In genomic region chr2:91871225-91871624, GRCm38 (mm10) we compare ENCODE assay signal across 21 mouse cellular contexts. TPM values are rescaled to one million over a fixed set of nuclear protein-coding genes. Genes with fewer than 3 reads are reported as not detected.
DNase-seq lines count a peak whose midpoint lies in the region; ATAC-seq and TF ChIP-seq lines count a peak whose summit lies in the region.
"Had no signal": no experiment of that assay in that cellular context is flagged by ENCODE, and none has a peak within 500 bp of the region (broad histone marks: within the 10 kb centered on the region; RNA-seq: fewer than 3 reads in every experiment).

No protein-coding gene starts in this region.

- no peaks in the 10 kb centered on the region for H3K9me3 ChIP-seq in forebrain, embryonic 15.5 days
- H3K9me3 ChIP-seq in forebrain, embryonic 12.5 days, result no peaks in the 10 kb centered on the region
- no peaks in the 10 kb centered on the region for H3K9me3 ChIP-seq in midbrain, embryonic 14.5 days (ENCODE audit: control insufficient read depth, low read length)
- H3K9me3 ChIP-seq in midbrain, embryonic 10.5 days (replicated peaks), result no peaks in the 10 kb centered on the region
- H3K9me3 ChIP-seq in forebrain, postnatal 0 days (ENCODE audit: low read length), result no peaks in the 10 kb centered on the region
- H3K9me3 ChIP-seq: embryonic facial prominence, embryonic 12.5 days; heart, embryonic 10.5 days; intestine, embryonic 15.5 days; limb, embryonic 13.5 days; liver, embryonic 12.5 days; midbrain, embryonic 13.5 days had no signal

- peak overlapping the region; percentile 76 for H3K27ac ChIP-seq in forebrain, embryonic 15.5 days (replicated peaks)
- no peak overlapping the region for H3K27ac ChIP-seq in forebrain, embryonic 12.5 days
- 0 out of 2 replicates have a peak overlapping the region, but pooled peaks have one; percentile 32 for H3K27ac ChIP-seq in midbrain, embryonic 14.5 days (replicated peaks; ENCODE audit: low read depth, low read length)
- no peak overlapping the region for H3K27ac ChIP-seq in midbrain, embryonic 10.5 days (replicated peaks)
- peak overlapping the region; percentile 68 for H3K27ac ChIP-seq in forebrain, postnatal 0 days (ENCODE audit: low read depth, low read length)
- H3K27ac ChIP-seq in olfactory bulb, adult 2 months (ENCODE audit: insufficient read depth, low read depth, low read length), result peak overlapping the region; percentile 92; the same call in 1 of the 2 replicates
- H3K27ac ChIP-seq: embryonic facial prominence, embryonic 12.5 days; heart, embryonic 10.5 days; intestine, embryonic 15.5 days; limb, embryonic 13.5 days; liver, embryonic 12.5 days; midbrain, embryonic 13.5 days had no signal

- 48% methylated on average over 1 of the region's 1 CpGs for WGBS in forebrain, embryonic 15.5 days
- 80% methylated on average over 1 of the region's 1 CpGs for WGBS in forebrain, embryonic 12.5 days
- 70% methylated on average over 1 of the region's 1 CpGs for WGBS in midbrain, embryonic 14.5 days
- WGBS in midbrain, embryonic 10.5 days, result 85% methylated on average over 1 of the region's 1 CpGs
- WGBS in forebrain, postnatal 0 days, result 36% methylated on average over 1 of the region's 1 CpGs
- 16% methylated on average over 1 of the region's 1 CpGs for WGBS in olfactory bulb, adult 2 months

- no peak for ATAC-seq in forebrain, embryonic 15.5 days (replicated peaks)
- ATAC-seq in forebrain, embryonic 12.5 days (ENCODE audit: low FRiP score), result no peak
- ATAC-seq in midbrain, embryonic 14.5 days (ENCODE audit: low FRiP score, low TSS enrichment), result no peak
- peak; percentile 58; the same call in 1 of the 2 replicates for ATAC-seq in forebrain, postnatal 0 days
- ATAC-seq in megakaryocyte, adult 5-6 weeks (ENCODE audit: poor library complexity, severe bottlenecking), result no peak
- ATAC-seq: intestine, embryonic 15.5 days; liver, embryonic 12.5 days; midbrain, embryonic 13.5 days had no signal

- no peak overlapping the region for H3K9ac ChIP-seq in forebrain, embryonic 15.5 days (replicated peaks)
- H3K9ac ChIP-seq in forebrain, embryonic 12.5 days, result no peak overlapping the region
- no peak overlapping the region for H3K9ac ChIP-seq in midbrain, embryonic 14.5 days (replicated peaks; ENCODE audit: low read length)
- H3K9ac ChIP-seq in forebrain, postnatal 0 days, result no peak overlapping the region
- H3K9ac ChIP-seq: embryonic facial prominence, embryonic 12.5 days; intestine, embryonic 15.5 days; limb, embryonic 13.5 days; liver, embryonic 12.5 days; midbrain, embryonic 13.5 days had no signal

- H3K4me3 ChIP-seq in forebrain, embryonic 15.5 days, result no peak overlapping the region
- H3K4me3 ChIP-seq in forebrain, embryonic 12.5 days (replicated peaks), result no peak overlapping the region
- H3K4me3 ChIP-seq in midbrain, embryonic 14.5 days (replicated peaks; ENCODE audit: low read depth, low read length), result no peak overlapping the region
- H3K4me3 ChIP-seq in midbrain, embryonic 10.5 days, result no peak overlapping the region
- no peak overlapping the region for H3K4me3 ChIP-seq in forebrain, postnatal 0 days (ENCODE audit: low read depth, low read length)
- H3K4me3 ChIP-seq in olfactory bulb, adult 2 months (ENCODE audit: insufficient read depth, low read depth, low read length), result no peak overlapping the region
- H3K4me3 ChIP-seq: embryonic facial prominence, embryonic 12.5 days; erythroblast, embryonic 14.5 days; heart, embryonic 10.5 days; intestine, embryonic 15.5 days; limb, embryonic 13.5 days; liver, embryonic 12.5 days; midbrain, embryonic 13.5 days had no signal

- no peak for DNase-seq in midbrain, embryonic 14.5 days
- DNase-seq in midbrain, embryonic 10.5 days (ENCODE audit: low spot score), result no peak
- peak; percentile 10 for DNase-seq in forebrain, postnatal 0 days
- DNase-seq: adrenal gland, postnatal 25 days; kidney, adult 8-10 months; retina, postnatal 1 day; spleen, adult 18-20 months had no signal

- no peak for TF ChIP-seq POLR2A in olfactory bulb, adult 2 months (IDR thresholded peaks at IDR 0.05; ENCODE audit: insufficient read depth, low read depth, low read length)

- H3K27me3 ChIP-seq in forebrain, embryonic 15.5 days, result no peaks in the 10 kb centered on the region
- H3K27me3 ChIP-seq in forebrain, embryonic 12.5 days, result no peaks in the 10 kb centered on the region
- H3K27me3 ChIP-seq in midbrain, embryonic 14.5 days (ENCODE audit: control insufficient read depth, insufficient read depth, low read length), result no peaks in the 10 kb centered on the region
- H3K27me3 ChIP-seq in midbrain, embryonic 10.5 days (ENCODE audit: low read depth, poor library complexity, severe bottlenecking), result no peaks in the 10 kb centered on the region
- H3K27me3 ChIP-seq in forebrain, postnatal 0 days (ENCODE audit: insufficient read depth, low read length), result no peaks in the 10 kb centered on the region
- H3K27me3 ChIP-seq: embryonic facial prominence, embryonic 12.5 days; intestine, embryonic 15.5 days; limb, embryonic 13.5 days; liver, embryonic 12.5 days; midbrain, embryonic 13.5 days had no signal

- peak overlapping the region; percentile 10; the same call in 1 of the 2 replicates for H3K4me2 ChIP-seq in forebrain, embryonic 15.5 days (replicated peaks)
- no peak overlapping the region for H3K4me2 ChIP-seq in forebrain, embryonic 12.5 days
- no peak overlapping the region for H3K4me2 ChIP-seq in midbrain, embryonic 14.5 days (ENCODE audit: low read length)
- H3K4me2 ChIP-seq in forebrain, postnatal 0 days (ENCODE audit: low read depth), result peak overlapping the region; percentile 23
- H3K4me2 ChIP-seq: embryonic facial prominence, embryonic 12.5 days; intestine, embryonic 15.5 days; limb, embryonic 13.5 days; liver, embryonic 12.5 days; midbrain, embryonic 13.5 days had no signal

- no peak for TF ChIP-seq CTCF in forebrain, postnatal 0 days (IDR thresholded peaks at IDR 0.05; ENCODE audit: low read depth)
- TF ChIP-seq CTCF in olfactory bulb, adult 2 months (IDR thresholded peaks at IDR 0.05; ENCODE audit: insufficient read depth, low read depth, low read length), result no peak

- H3K4me1 ChIP-seq in forebrain, embryonic 15.5 days, result peaks cover 13% of the 10 kb centered on the region
- H3K4me1 ChIP-seq in forebrain, embryonic 12.5 days, result no peaks in the 10 kb centered on the region
- no peaks in the 10 kb centered on the region for H3K4me1 ChIP-seq in midbrain, embryonic 14.5 days (ENCODE audit: control insufficient read depth, insufficient read depth, low read length)
- no peaks in the 10 kb centered on the region for H3K4me1 ChIP-seq in midbrain, embryonic 10.5 days
- H3K4me1 ChIP-seq in forebrain, postnatal 0 days (ENCODE audit: insufficient read depth), result no peaks in the 10 kb centered on the region
- H3K4me1 ChIP-seq in olfactory bulb, adult 2 months (ENCODE audit: control insufficient read depth, insufficient read depth, low read length), result peaks cover 5% of the 10 kb centered on the region
- H3K4me1 ChIP-seq: embryonic facial prominence, embryonic 12.5 days; heart, embryonic 10.5 days; intestine, embryonic 15.5 days; limb, embryonic 13.5 days; liver, embryonic 12.5 days; midbrain, embryonic 13.5 days had no signal

- H3K36me3 ChIP-seq in forebrain, embryonic 15.5 days, result peaks cover under 1% of the 10 kb centered on the region; the same call in 1 of the 2 replicates
- H3K36me3 ChIP-seq in forebrain, embryonic 12.5 days (replicated peaks), result peaks cover 4% of the 10 kb centered on the region
- H3K36me3 ChIP-seq in midbrain, embryonic 14.5 days (ENCODE audit: control insufficient read depth, insufficient read depth, low read length), result no peaks in the 10 kb centered on the region; the same call in 1 of the 2 replicates
- peaks cover 10% of the 10 kb centered on the region for H3K36me3 ChIP-seq in midbrain, embryonic 10.5 days
- peaks cover 6% of the 10 kb centered on the region; the same call in 1 of the 2 replicates for H3K36me3 ChIP-seq in forebrain, postnatal 0 days (ENCODE audit: insufficient read depth)
- H3K36me3 ChIP-seq: intestine, embryonic 15.5 days had no signal

RNA-seq across cellular contexts. Expression of gene Chrm4, which starts 55.8 kb away (rescaled TPM):
- 1.5 and 1.8 TPM in 2 replicates for polyA plus RNA-seq in forebrain, embryonic 15.5 days (2015; fragmentation: Nextera tagmentation; extraction: Ambion mirVana)
- polyA plus RNA-seq in forebrain, embryonic 12.5 days (2016; fragmentation: Nextera tagmentation; extraction: Ambion mirVana), result 0.31 and 0.72 TPM in 2 replicates
- polyA plus RNA-seq in midbrain, embryonic 14.5 days (2014; fragmentation: Nextera tagmentation; extraction: Ambion mirVana), result 0.34 and 0.65 TPM in 2 replicates
- 0.81 and 1.0 TPM in 2 replicates for polyA plus RNA-seq in midbrain, embryonic 10.5 days (2016; fragmentation: Nextera tagmentation; extraction: Ambion mirVana)
- total RNA-seq in forebrain, postnatal 0 days (2014; rRNA removed), result 4.0 and 7.0 TPM in 2 replicates
- 1.1 and 1.3 TPM in 2 replicates for polyA plus RNA-seq in forebrain, postnatal 0 days (2015; fragmentation: Nextera tagmentation; extraction: Ambion mirVana)
- not detected in 2 replicates for polyA plus RNA-seq in olfactory bulb, adult 2 months (2012; ENCODE audit: insufficient read depth, insufficient read length, low replicate concordance, missing spikeins)
- not detected in 2 replicates for total RNA-seq in megakaryocyte, adult 5-6 weeks (2015)
- not detected in 2 replicates for total RNA-seq in megakaryocyte, adult 5-6 weeks (2017)
- total RNA-seq: gastrocnemius, adult 8-10 months; heart, postnatal 4 days had no signal
- polyA plus RNA-seq: heart, embryonic 16.5 days had no signal

Comparison
In these comparisons a context has a peak if more than half of its experiments do, and no peak if none do; other contexts are left out.
1. H3K27ac ChIP-seq: peak in forebrain, embryonic 15.5 days (single experiment), midbrain, embryonic 14.5 days (single experiment), forebrain, postnatal 0 days (single experiment) and olfactory bulb, adult 2 months (single experiment); none in forebrain, embryonic 12.5 days (single experiment) and midbrain, embryonic 10.5 days (single experiment).
2. H3K4me2 ChIP-seq: peak in forebrain, embryonic 15.5 days (single experiment) and forebrain, postnatal 0 days (single experiment); none in forebrain, embryonic 12.5 days (single experiment) and midbrain, embryonic 14.5 days (single experiment).